Mouse (Mus musculus) thymus, adult 2 months (tissue): ENCODE measurements around the gene Higd1c. TPM values are rescaled to one million over a fixed set of nuclear protein-coding genes. Genes with fewer than 3 reads are reported as not detected.

Experiments
- DNase-seq: peaks from one replicate; pipeline ENCODE4 v3.0.0; 2021
- H3K27ac ChIP-seq: fragments of 200-500 bp; 2 replicates; pipeline ENCODE4 v1.5.1; 2012; ENCODE audit warnings: low read length, control low read depth; ENCODE audit not compliant: control insufficient read depth, insufficient read depth
- H3K27me3 ChIP-seq: fragments of 200-500 bp; 2 replicates; pipeline ENCODE4 v1.6.1; 2012; ENCODE audit warnings: mild to moderate bottlenecking, low read length, moderate library complexity, mixed read lengths; ENCODE audit not compliant: control insufficient read depth, insufficient read depth
- H3K36me3 ChIP-seq: fragments of 200-500 bp; 2 replicates; pipeline ENCODE4 v1.6.1; 2012; ENCODE audit warnings: mild to moderate bottlenecking, low read length, moderate library complexity; ENCODE audit not compliant: control insufficient read depth, insufficient read depth
- H3K4me1 ChIP-seq: fragments of 200-500 bp; replicated peaks from 2 replicates; pipeline ENCODE4 v1.6.1; 2012; ENCODE audit warnings: low read length; ENCODE audit not compliant: control insufficient read depth, insufficient read depth
- H3K4me3 ChIP-seq: fragments of 200-500 bp; 2 replicates; pipeline ENCODE4 v1.5.1; 2012; ENCODE audit warnings: mild to moderate bottlenecking, low read length, control low read depth, moderate library complexity; ENCODE audit not compliant: control insufficient read depth, insufficient read depth
- CTCF ChIP-seq: fragments of 200-500 bp; IDR thresholded peaks from 2 replicates; pipeline ENCODE4 v1.5.1; 2012; ENCODE audit warnings: mild to moderate bottlenecking, control low read depth, low read length, moderate library complexity, borderline replicate concordance; ENCODE audit not compliant: control insufficient read depth, poor library complexity, insufficient read depth; ENCODE audit errors: extremely low read depth
- POLR2A ChIP-seq: fragments of 200-500 bp; IDR thresholded peaks from 2 replicates; pipeline ENCODE4 v1.6.1; 2012; ENCODE audit warnings: mild to moderate bottlenecking, low read length, control low read depth, moderate library complexity; ENCODE audit not compliant: control insufficient read depth, poor library complexity, insufficient read depth; ENCODE audit errors: extremely low read depth
- WGBS: fragments of 180-500 bp; shearing (Covaris S2); methylation state at CpG from one replicate; pipeline ENCODE4 v1.1.7; 2018; 5-methylcytosine and 5-hydroxymethylcytosine counted together
- polyA plus RNA-seq: library from polyadenylated mRNA; depleted of rRNA; stranded (reverse); fragments of >200 nt; gene quantifications from 2 replicates; pipeline ENCODE4 v1.2.3, GENCODE M21; 2012

Gene Higd1c
- polyA plus RNA-seq, 1 experiment: not detected

GRCm38 (mm10) chr15:100387544-100388223, 23.3 kb downstream of the Higd1c start:
- H3K4me3 ChIP-seq: no peak overlapping the region
- no peak for DNase-seq
- 82% methylated on average over 17 of the region's 17 CpGs for WGBS
- H3K4me1 ChIP-seq: peaks cover 13% of the 10 kb centered on the region
- H3K36me3 ChIP-seq: no peaks in the 10 kb centered on the region
- H3K27ac ChIP-seq: no peak overlapping the region
- H3K27me3 ChIP-seq: no peaks in the 10 kb centered on the region
- TF ChIP-seq CTCF: no peak
- no peak for TF ChIP-seq POLR2A

- 10% methylated on average over 16 of the region's 16 CpGs for WGBS
- no peaks in the 10 kb centered on the region for H3K27me3 ChIP-seq
- no peak overlapping the region for H3K4me3 ChIP-seq
- H3K36me3 ChIP-seq: no peaks in the 10 kb centered on the region; the same call in 1 of the 2 replicates
- DNase-seq: peak; percentile 10
- peaks cover 13% of the 10 kb centered on the region for H3K4me1 ChIP-seq
- H3K27ac ChIP-seq: no peak overlapping the region
- no peak for TF ChIP-seq POLR2A
- TF ChIP-seq CTCF: no peak
Measured at GRCm38 (mm10) chr15:100388224-100388835, 24.0 kb downstream of the Higd1c start.

GRCm38 (mm10) chr15:100388886-100389285, 24.5 kb downstream of the Higd1c start:
- TF ChIP-seq CTCF (no peak), POLR2A (no peak)
- 80% methylated on average over 9 of the region's 9 CpGs for WGBS
- Histone ChIP-seq H3K36me3 (peaks cover 5% of the 10 kb centered on the region; the same call in 1 of the 2 replicates), H3K4me3 (no peak overlapping the region), H3K27me3 (no peaks in the 10 kb centered on the region), H3K4me1 (peaks cover 13% of the 10 kb centered on the region), H3K27ac (no peak overlapping the region)
- no peak for DNase-seq

- Histone ChIP-seq H3K4me1 (peaks cover 13% of the 10 kb centered on the region), H3K4me3 (no peak overlapping the region), H3K27ac (no peak overlapping the region), H3K36me3 (peaks cover 14% of the 10 kb centered on the region), H3K27me3 (no peaks in the 10 kb centered on the region)
- no peak for DNase-seq
- 85% methylated on average over 7 of the region's 7 CpGs for WGBS
- TF ChIP-seq CTCF (no peak), POLR2A (no peak)
Measured at GRCm38 (mm10) chr15:100391066-100391465, 26.7 kb downstream of the Higd1c start.

- peaks cover 13% of the 10 kb centered on the region for H3K4me1 ChIP-seq
- no peak for TF ChIP-seq CTCF
- TF ChIP-seq POLR2A: no peak
- WGBS: 96% methylated on average over 7 of the region's 7 CpGs
Measured at GRCm38 (mm10) chr15:100391599-100391998, 27.3 kb downstream of the Higd1c start.

GRCm38 (mm10) chr15:100393016-100393415, 28.7 kb downstream of the Higd1c start:
- H3K4me3 ChIP-seq: no peak overlapping the region
- 96% methylated on average over 11 of the region's 11 CpGs for WGBS
- no peak for DNase-seq
- H3K4me1 ChIP-seq: peaks cover 9% of the 10 kb centered on the region
- no peak overlapping the region for H3K27ac ChIP-seq
- H3K27me3 ChIP-seq: no peaks in the 10 kb centered on the region
- TF ChIP-seq POLR2A (no peak), CTCF (no peak)
- H3K36me3 ChIP-seq: peaks cover 17% of the 10 kb centered on the region

More at GRCm38 (mm10) chr15:100391599-100391998, 27.3 kb downstream of the Higd1c start:
- Histone ChIP-seq H3K27me3 (no peaks in the 10 kb centered on the region), H3K4me3 (no peak overlapping the region), H3K27ac (no peak overlapping the region), H3K36me3 (peaks cover 14% of the 10 kb centered on the region)
- no peak for DNase-seq

GRCm38 (mm10) chr15:100395561-100395960, 31.2 kb downstream of the Higd1c start:
- H3K4me3 ChIP-seq: no peak overlapping the region
- H3K27ac ChIP-seq: no peak overlapping the region
- H3K4me1 ChIP-seq: no peaks in the 10 kb centered on the region
- whole genome bisulfite sequencing: 97% methylated on average over 3 of the region's 3 CpGs
- H3K36me3 ChIP-seq: peaks cover 27% of the 10 kb centered on the region
- TF ChIP-seq POLR2A (no peak), CTCF (no peak)
- H3K27me3 ChIP-seq: no peaks in the 10 kb centered on the region
- DNase-seq: no peak
